Mouse (Mus musculus) limb, embryonic 11.5 days (tissue): ENCODE results near the gene Atp6v1g2. TPM values are rescaled to one million over a fixed set of nuclear protein-coding genes. Genes with fewer than 3 reads are reported as not detected.
A peak's percentile ranks its signal among the peaks of the same experiment; 100 is the strongest.

ENCODE experiments used
- ATAC-seq: fragments of 200-750 bp; cut with Nextera tagmentation; 2 replicates; pipeline ENCODE4 v1.8.0; 2017; ENCODE audit warnings: low read depth; ENCODE audit not compliant: insufficient number of reproducible peaks, low FRiP score, low TSS enrichment
- DNase-seq: peaks from one replicate; pipeline ENCODE4 v3.0.0-alpha.2; 2015; ENCODE audit warnings: low spot score
- H3K27ac ChIP-seq: fragments of 300-500 bp; sonication (generic); replicated peaks from 2 replicates; pipeline ENCODE4 v1.5.1; 2014; ENCODE audit warnings: low read depth, mild to moderate bottlenecking, low read length
- H3K27me3 ChIP-seq: fragments of 300-500 bp; sonication (generic); 2 replicates; pipeline ENCODE4 v1.6.1; 2014; ENCODE audit warnings: mild to moderate bottlenecking, low read length, mixed read lengths; ENCODE audit not compliant: control insufficient read depth, insufficient read depth
- H3K36me3 ChIP-seq: fragments of 300-500 bp; sonication (generic); 2 replicates; pipeline ENCODE4 v1.6.1; 2014; ENCODE audit warnings: mild to moderate bottlenecking, low read length, moderate library complexity, mixed read lengths; ENCODE audit not compliant: control insufficient read depth, insufficient read depth
- H3K4me1 ChIP-seq: fragments of 300-500 bp; sonication (generic); 2 replicates; pipeline ENCODE4 v1.6.1; 2014; ENCODE audit warnings: low read length, mixed read lengths; ENCODE audit not compliant: control insufficient read depth, insufficient read depth
- H3K4me2 ChIP-seq: fragments of 300-500 bp; sonication (generic); 2 replicates; pipeline ENCODE4 v1.6.1; 2014; ENCODE audit warnings: low read depth, mild to moderate bottlenecking, moderate library complexity; ENCODE audit not compliant: severe bottlenecking
- H3K4me3 ChIP-seq: fragments of 300-500 bp; sonication (generic); 2 replicates; pipeline ENCODE4 v1.5.1; 2014; ENCODE audit warnings: low read depth, low read length
- H3K9ac ChIP-seq: fragments of 300-500 bp; sonication (generic); 2 replicates; pipeline ENCODE4 v1.6.1; 2014; ENCODE audit warnings: mild to moderate bottlenecking, low read length
- H3K9me3 ChIP-seq: fragments of 300-500 bp; sonication (generic); 2 replicates; pipeline ENCODE4 v1.6.1; 2016; ENCODE audit warnings: low read length; ENCODE audit not compliant: control insufficient read depth
- WGBS: fragments of 180-500 bp; shearing (Covaris S2); extraction: QIAGEN DNeasy Blood & Tissue Kit; methylation state at CpG from one replicate; pipeline ENCODE4 v1.1.7; 2014; 5-methylcytosine and 5-hydroxymethylcytosine counted together
- polyA plus RNA-seq: library from polyadenylated mRNA; unstranded; fragments of >200 nt; fragmentation: Nextera tagmentation; extraction: Ambion mirVana; gene quantifications from 2 replicates; pipeline ENCODE4 v1.2.1, GENCODE M21; 2014

The Atp6v1g2 gene
- polyA plus RNA-seq, 1 experiment from 2014 or later = 5.9 TPM

DNA sequence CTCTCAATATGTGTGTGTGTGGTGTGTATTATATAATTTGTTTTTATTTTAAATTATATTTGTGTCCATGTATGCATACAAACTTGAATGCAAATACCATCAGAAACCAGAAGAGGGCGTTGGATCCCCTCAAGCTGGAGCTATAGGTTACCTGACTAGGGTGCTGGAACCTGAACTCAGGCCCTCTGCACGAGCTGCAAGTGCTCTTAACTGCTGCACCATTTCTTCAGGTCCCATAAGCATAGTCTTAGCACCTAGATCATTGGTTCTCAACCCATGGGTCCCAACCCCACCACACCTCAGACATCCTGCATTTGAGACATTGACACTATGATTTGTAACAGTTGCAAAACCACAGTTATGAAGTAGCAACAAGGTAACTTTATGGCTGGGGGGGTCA is 41.7 kb upstream of the Atp6v1g2 start:
- WGBS = 61% methylated on average over 2 of the region's 2 CpGs
- H3K27me3 ChIP-seq = peaks cover 27% of the 10 kb centered on the region
- DNase-seq (no peak), ATAC-seq (no peak)
- H3K9ac ChIP-seq = no peak overlapping the region
- H3K36me3 ChIP-seq = no peaks in the 10 kb centered on the region
- no peak overlapping the region for H3K4me3 ChIP-seq
- no peak overlapping the region for H3K4me2 ChIP-seq
- peaks cover 4% of the 10 kb centered on the region for H3K4me1 ChIP-seq
- no peak overlapping the region for H3K27ac ChIP-seq
- H3K9me3 ChIP-seq = no peaks in the 10 kb centered on the region

DNA sequence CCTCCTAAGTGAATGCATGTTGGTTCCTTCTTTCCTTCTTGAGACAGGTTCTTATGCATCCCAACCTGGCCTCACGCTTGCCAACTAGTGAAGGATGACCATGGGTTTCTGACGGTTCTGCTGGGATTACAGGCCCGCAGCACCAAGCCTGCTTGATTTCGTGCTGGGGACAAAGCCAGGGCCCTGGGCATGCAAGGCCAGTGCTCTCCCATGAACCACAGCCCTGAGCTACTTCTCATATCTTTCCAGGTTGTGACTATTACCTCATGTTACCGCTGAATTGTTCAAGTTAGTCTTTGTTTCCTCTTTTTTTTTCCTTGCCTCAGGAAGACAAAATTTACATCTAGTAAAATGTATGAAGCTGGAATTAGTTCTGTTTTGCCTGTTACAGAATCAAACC is 40.5 kb upstream of the Atp6v1g2 start:
- ATAC-seq (no peak), DNase-seq (no peak)
- H3K36me3 ChIP-seq = no peaks in the 10 kb centered on the region
- peaks cover 4% of the 10 kb centered on the region; the same call in 1 of the 2 replicates for H3K4me1 ChIP-seq
- H3K4me2 ChIP-seq = no peak overlapping the region
- no peak overlapping the region for H3K4me3 ChIP-seq
- H3K27ac ChIP-seq = no peak overlapping the region
- H3K27me3 ChIP-seq = peaks cover 30% of the 10 kb centered on the region
- no peaks in the 10 kb centered on the region for H3K9me3 ChIP-seq
- 86% methylated on average over 5 of the region's 5 CpGs for WGBS
- no peak overlapping the region for H3K9ac ChIP-seq

DNA sequence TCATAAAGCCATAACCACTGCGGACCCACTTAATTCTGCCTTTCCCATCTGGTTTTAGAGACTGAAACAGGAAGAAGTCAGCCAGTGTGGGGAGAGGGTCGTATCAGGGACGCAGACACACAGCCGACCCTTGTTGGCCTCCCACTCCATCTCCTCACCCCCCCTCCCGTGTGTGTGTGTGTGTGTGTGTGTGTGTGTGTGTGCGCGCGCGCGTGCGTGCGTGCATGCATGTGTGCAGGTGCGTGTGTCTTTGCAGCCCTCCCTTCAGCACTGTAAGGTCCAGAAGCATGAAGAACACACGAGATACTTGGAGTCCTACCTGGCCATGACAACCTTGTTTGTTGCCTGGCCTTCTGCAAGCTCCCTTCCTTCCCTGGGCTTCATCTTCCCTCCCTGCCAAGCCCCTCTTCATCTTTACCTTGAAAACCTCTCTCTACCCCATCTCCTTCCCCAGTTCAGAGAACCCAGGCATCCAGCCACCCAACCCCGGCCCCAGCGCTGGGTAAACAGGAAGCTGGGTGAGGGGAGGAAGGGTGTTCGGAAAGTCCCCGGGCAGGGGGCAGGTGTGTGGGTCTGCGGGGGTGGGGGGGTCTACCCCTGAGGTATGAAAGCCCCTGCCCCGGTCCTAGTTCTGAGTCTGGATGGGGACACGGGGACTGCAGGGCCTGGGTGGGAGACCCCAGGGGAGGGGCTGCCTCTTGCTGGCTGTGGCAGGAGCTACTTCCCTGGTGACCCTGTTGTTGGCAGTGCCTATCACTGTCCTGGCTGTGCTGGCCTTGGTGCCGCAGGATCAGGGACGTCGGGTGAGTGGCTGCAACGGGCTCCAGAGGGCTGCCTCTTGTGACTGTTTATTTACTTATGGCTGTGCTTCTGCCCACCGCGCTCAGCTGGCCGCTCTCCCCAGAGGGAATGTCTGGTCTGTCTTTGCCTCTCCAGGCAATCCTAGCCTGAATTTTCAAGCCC is 39.3 kb upstream of the Atp6v1g2 start, which contains the start of gene Ltb:
Gene Ltb (plus strand): TSS at position 559 of the 963 bp plus-strand sequence.
- no peaks in the 10 kb centered on the region for H3K36me3 ChIP-seq
- no peak within 1 kb of the TSS for H3K9ac ChIP-seq
- no peak within 1 kb of the TSS for H3K27ac ChIP-seq
- H3K4me2 ChIP-seq = no peak within 1 kb of the TSS
- no peak for DNase-seq
- H3K4me3 ChIP-seq = peak within 1 kb of the TSS; percentile 34; the same call in 1 of the 2 replicates
- ATAC-seq = no peak
- peaks cover 6% of the 10 kb centered on the region; the same call in 1 of the 2 replicates for H3K4me1 ChIP-seq
- H3K27me3 ChIP-seq = peaks cover 30% of the 10 kb centered on the region
- H3K9me3 ChIP-seq = no peaks in the 10 kb centered on the region
- WGBS = 63% methylated on average over 28 of the region's 28 CpGs

DNA sequence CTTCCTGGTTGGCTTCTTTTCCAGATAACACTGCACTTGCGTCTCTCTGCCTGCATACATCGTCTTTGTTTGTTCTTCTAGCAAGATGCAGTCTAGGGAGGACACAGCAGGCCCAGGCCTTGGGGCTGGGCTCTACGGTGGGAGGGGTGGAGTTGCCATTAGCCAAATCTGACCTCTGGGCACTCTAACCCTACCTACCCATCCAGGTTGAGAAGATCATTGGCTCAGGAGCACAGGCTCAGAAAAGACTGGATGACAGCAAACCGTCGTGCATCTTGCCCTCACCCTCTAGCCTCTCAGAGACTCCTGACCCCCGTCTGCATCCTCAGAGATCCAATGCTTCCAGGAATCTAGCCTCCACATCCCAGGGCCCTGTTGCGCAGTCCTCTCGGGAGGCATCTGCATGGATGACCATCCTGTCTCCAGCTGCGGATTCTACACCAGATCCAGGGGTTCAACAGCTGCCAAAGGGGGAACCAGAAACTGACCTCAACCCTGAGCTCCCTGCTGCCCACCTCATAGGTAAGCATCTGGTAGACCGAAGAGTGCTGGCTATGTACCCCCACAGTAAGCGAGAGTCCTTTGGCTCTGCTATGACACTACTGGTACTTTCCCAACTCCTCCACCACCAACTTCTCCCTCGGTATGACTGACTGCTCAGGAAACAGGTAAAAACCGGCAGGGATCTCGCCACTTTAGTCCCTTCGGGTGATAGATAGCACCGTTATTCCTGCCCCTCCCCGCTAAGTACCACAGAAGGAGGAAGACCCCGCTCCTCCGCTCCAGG is 38.4 kb upstream of the Atp6v1g2 start:
- no peaks in the 10 kb centered on the region for H3K36me3 ChIP-seq
- no peaks in the 10 kb centered on the region for H3K9me3 ChIP-seq
- peak overlapping the region; percentile 34 for H3K4me3 ChIP-seq
- peaks cover 30% of the 10 kb centered on the region for H3K27me3 ChIP-seq
- H3K4me1 ChIP-seq = peaks cover 6% of the 10 kb centered on the region; the same call in 1 of the 2 replicates
- H3K27ac ChIP-seq = no peak overlapping the region
- no peak for ATAC-seq
- H3K9ac ChIP-seq = peak overlapping the region; percentile 47; the same call in 1 of the 2 replicates
- peak overlapping the region; percentile 67 for H3K4me2 ChIP-seq
- WGBS = 41% methylated on average over 19 of the region's 19 CpGs
- no peak for DNase-seq

DNA sequence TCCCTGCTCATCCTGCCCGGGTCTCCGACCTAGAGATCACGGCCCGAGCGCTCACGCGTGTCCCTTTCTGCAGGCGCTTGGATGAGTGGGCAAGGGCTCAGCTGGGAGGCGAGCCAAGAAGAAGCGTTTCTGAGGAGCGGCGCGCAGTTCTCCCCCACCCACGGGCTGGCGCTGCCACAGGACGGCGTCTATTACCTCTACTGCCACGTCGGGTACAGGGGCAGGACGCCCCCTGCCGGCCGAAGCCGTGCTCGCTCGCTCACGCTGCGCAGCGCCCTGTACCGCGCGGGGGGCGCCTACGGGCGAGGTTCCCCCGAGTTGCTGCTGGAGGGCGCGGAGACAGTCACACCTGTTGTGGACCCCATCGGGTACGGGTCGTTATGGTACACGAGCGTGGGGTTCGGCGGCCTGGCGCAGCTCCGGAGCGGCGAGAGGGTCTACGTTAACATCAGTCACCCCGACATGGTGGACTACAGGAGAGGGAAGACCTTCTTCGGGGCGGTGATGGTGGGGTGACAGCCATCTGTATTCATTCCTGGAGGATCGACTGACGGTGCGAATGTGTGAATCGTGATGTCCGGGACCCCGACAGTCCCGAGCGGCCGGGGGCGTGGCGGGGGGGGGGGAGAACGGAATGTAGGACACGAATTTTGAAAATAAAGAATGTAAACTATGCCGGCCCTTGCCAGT is 37.7 kb upstream of the Atp6v1g2 start:
- DNase-seq (peak; percentile 84), ATAC-seq (peak; percentile 81)
- H3K4me3 ChIP-seq = peak overlapping the region; percentile 34
- no peak overlapping the region for H3K27ac ChIP-seq
- H3K4me1 ChIP-seq = peaks cover 6% of the 10 kb centered on the region; the same call in 1 of the 2 replicates
- H3K27me3 ChIP-seq = peaks cover 33% of the 10 kb centered on the region
- H3K36me3 ChIP-seq = no peaks in the 10 kb centered on the region
- no peaks in the 10 kb centered on the region for H3K9me3 ChIP-seq
- peak overlapping the region; percentile 47; the same call in 1 of the 2 replicates for H3K9ac ChIP-seq
- peak overlapping the region; percentile 67 for H3K4me2 ChIP-seq
- WGBS = 2% methylated on average over 66 of the region's 66 CpGs

DNA sequence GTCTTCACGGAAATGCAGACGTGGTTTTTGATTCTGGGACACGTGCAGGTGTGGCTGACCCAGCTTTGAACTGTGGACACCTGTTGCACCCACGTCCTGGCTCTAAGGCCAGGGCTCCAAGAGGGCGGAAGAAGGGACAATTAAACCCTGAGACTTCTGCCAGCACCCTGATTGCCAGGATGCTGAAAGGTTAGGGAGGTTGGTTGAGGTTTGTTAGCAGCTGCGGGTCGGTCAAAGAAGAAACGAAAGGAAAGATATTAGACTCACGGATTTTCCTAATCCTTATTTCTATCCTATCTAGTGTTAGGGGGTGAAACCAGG is 37.2 kb upstream of the Atp6v1g2 start:
- no peak overlapping the region for H3K27ac ChIP-seq
- H3K4me2 ChIP-seq = peak overlapping the region; percentile 67; the same call in 1 of the 2 replicates
- peak overlapping the region; percentile 34 for H3K4me3 ChIP-seq
- peaks cover 34% of the 10 kb centered on the region for H3K27me3 ChIP-seq
- ATAC-seq = no peak
- H3K9ac ChIP-seq = no peak overlapping the region
- DNase-seq = no peak
- no peaks in the 10 kb centered on the region for H3K9me3 ChIP-seq
- peaks cover 6% of the 10 kb centered on the region; the same call in 1 of the 2 replicates for H3K4me1 ChIP-seq
- WGBS = 33% methylated on average over 9 of the region's 9 CpGs
- no peaks in the 10 kb centered on the region for H3K36me3 ChIP-seq

DNA sequence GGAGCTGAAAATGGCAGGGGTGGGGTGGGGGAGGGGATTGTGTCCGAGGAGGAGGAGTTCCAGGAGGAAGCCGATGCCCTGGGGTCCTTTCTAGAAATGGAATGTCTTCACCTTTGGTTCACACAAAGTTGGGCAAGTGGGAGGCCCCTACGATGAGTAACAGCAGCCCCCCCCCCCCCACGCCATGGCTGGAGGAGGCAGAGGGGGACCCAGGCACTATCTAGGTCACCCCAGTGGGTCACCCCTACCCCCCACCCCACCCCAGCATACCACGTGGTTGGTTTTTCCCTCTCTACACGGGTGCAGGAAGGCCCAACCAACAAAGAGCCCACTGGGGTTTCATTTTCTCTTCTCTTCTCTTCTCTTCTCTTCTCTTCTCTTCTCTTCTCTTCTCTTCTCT is 36.3 kb upstream of the Atp6v1g2 start:
- Histone ChIP-seq H3K4me1 (peaks cover 6% of the 10 kb centered on the region; the same call in 1 of the 2 replicates), H3K27me3 (peaks cover 38% of the 10 kb centered on the region), H3K9ac (no peak overlapping the region), H3K4me2 (no peak overlapping the region), H3K9me3 (no peaks in the 10 kb centered on the region), H3K4me3 (no peak overlapping the region), H3K36me3 (no peaks in the 10 kb centered on the region), H3K27ac (no peak overlapping the region)
- WGBS = 33% methylated on average over 5 of the region's 6 CpGs
- no peak for ATAC-seq
- DNase-seq = no peak

DNA sequence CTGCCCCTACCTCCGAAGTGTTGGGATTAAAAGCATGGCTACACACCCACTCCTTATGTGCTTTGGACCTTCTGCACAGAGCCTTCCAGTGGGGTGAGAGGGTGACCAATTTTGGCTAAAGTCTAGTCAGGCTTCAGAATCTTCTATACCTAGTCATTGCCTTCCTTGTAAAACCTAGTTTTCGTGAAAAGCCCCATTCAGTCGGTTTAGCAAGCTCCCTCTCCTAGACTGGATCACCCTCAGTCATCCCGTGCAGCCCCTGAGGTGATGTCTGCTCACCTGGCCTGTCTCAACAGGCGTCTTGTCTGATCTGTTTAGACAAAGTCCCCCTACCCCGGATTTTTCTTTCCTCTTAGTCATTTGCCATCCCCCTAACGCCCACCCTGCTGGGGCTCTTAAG is 35.4 kb upstream of the Atp6v1g2 start:
- H3K4me1 ChIP-seq = peaks cover 6% of the 10 kb centered on the region; the same call in 1 of the 2 replicates
- ATAC-seq = no peak
- H3K27me3 ChIP-seq = peaks cover 43% of the 10 kb centered on the region
- H3K9me3 ChIP-seq = no peaks in the 10 kb centered on the region
- H3K36me3 ChIP-seq = no peaks in the 10 kb centered on the region
- no peak for DNase-seq
- no peak overlapping the region for H3K27ac ChIP-seq
- no peak overlapping the region for H3K4me3 ChIP-seq
- WGBS = 59% methylated on average over 7 of the region's 7 CpGs
- H3K4me2 ChIP-seq = no peak overlapping the region
- H3K9ac ChIP-seq = no peak overlapping the region
